24 mouse cellular contexts compared by ENCODE assay signal in the genomic region with DNA sequence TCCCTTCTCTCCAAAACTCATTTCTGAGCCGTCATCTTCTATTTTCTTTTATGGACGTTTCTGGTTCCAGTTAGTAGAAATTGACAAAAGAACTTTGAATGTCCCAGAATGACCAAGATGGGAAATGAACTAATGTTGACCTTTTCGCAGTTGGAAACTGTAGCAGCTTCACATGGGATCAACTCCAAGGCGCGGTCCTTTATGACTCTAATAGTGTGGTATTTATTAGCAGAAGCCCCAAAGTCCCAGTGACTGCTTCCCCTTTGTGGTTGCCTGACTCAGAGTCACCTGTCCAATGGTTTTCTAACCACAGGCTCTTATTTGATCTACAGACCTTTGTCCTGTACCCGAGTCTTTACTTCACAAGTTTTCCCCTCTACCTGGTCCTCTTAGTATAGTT.
DNase-seq lines count a peak whose midpoint lies in the region; ATAC-seq and TF ChIP-seq lines count a peak whose summit lies in the region.
"Had no signal": no experiment of that assay in that cellular context is flagged by ENCODE, and none has a peak within 500 bp of the region (broad histone marks: within the 10 kb centered on the region; RNA-seq: fewer than 3 reads in every experiment).

No protein-coding gene starts in this region.

- H3K4me2 ChIP-seq in intestine, postnatal 0 days (replicated peaks; ENCODE audit: low read depth) = no peak overlapping the region
- H3K4me2 ChIP-seq in stomach, postnatal 0 days (replicated peaks; ENCODE audit: low read depth) = no peak overlapping the region
- H3K4me2 ChIP-seq: embryonic facial prominence, embryonic 13.5 days; forebrain, embryonic 13.5 days; hindbrain, embryonic 14.5 days had no signal

- peak; percentile 42 to 44; a peak in 3 of 4 replicates for ATAC-seq in hematopoietic stem cell, adult 5-6 weeks (replicated peaks in 1 of 2; ENCODE audit: insufficient read depth in 1 of 2, low FRiP score in 2 of 2, low TSS enrichment in 1 of 2, low read depth in 1 of 2, poor library complexity in 2 of 2, severe bottlenecking in 2 of 2)
- peak; percentile 67 for ATAC-seq in intestine, postnatal 0 days
- ATAC-seq in stomach, postnatal 0 days (ENCODE audit: low FRiP score, low TSS enrichment) = no peak
- ATAC-seq: activated CD4-positive, CD25-positive, alpha-beta regulatory T cell, adult 4 months; forebrain, embryonic 13.5 days; forebrain, postnatal 0 days had no signal

- no peaks in the 10 kb centered on the region for H3K4me1 ChIP-seq in intestine, postnatal 0 days (replicated peaks; ENCODE audit: control insufficient read depth, insufficient read depth, low read length)
- H3K4me1 ChIP-seq in stomach, postnatal 0 days (replicated peaks; ENCODE audit: control insufficient read depth, insufficient read depth) = no peaks in the 10 kb centered on the region
- H3K4me1 ChIP-seq: embryonic facial prominence, embryonic 13.5 days; heart, embryonic 10.5 days; hindbrain, embryonic 10.5 days had no signal

- peak; percentile 61 for DNase-seq in heart, adult 11 months
- no peak for DNase-seq in heart, postnatal 25 days (ENCODE audit: low spot score)
- no peak for DNase-seq in stomach, postnatal 0 days (ENCODE audit: low spot score)
- no peak for DNase-seq in lung, postnatal 25 days (ENCODE audit: low spot score)
- no peak for DNase-seq in kidney, postnatal 36 days
- DNase-seq: adrenal gland, postnatal 14 days; cerebellum, adult 11-12 months; cerebellum, adult 9-10 months; cerebellum, postnatal 36 days; forebrain, postnatal 0 days; gastrocnemius, adult 2 months; gastrocnemius, postnatal 25 days; heart, adult 18-20 months; heart, postnatal 10 days had no signal

- H3K36me3 ChIP-seq in C2C12 (ENCODE audit: control insufficient read depth, insufficient read depth) = no peaks in the 10 kb centered on the region
- no peaks in the 10 kb centered on the region for H3K36me3 ChIP-seq in intestine, postnatal 0 days (ENCODE audit: control insufficient read depth, insufficient read depth)
- H3K36me3 ChIP-seq in stomach, postnatal 0 days (ENCODE audit: control insufficient read depth, insufficient read depth, low read length) = no peaks in the 10 kb centered on the region
- H3K36me3 ChIP-seq: embryonic facial prominence, embryonic 13.5 days; G1E; heart, embryonic 10.5 days; hindbrain, embryonic 10.5 days had no signal

- intact Hi-C loops in heart, postnatal 25 days (cut with DNase I) = no loop called here

- H3K4me3 ChIP-seq in C2C12 (ENCODE audit: insufficient read depth, poor library complexity, severe bottlenecking) = no peak overlapping the region
- H3K4me3 ChIP-seq in intestine, postnatal 0 days (ENCODE audit: low read depth, low read length) = no peak overlapping the region
- H3K4me3 ChIP-seq in stomach, postnatal 0 days (ENCODE audit: low read depth, low read length) = no peak overlapping the region
- H3K4me3 ChIP-seq: embryonic facial prominence, embryonic 13.5 days; forebrain, embryonic 13.5 days; gastrocnemius, adult 2 months; heart, embryonic 10.5 days; hindbrain, embryonic 10.5 days had no signal

- H3K79me3 ChIP-seq in C2C12 (ENCODE audit: low read depth) = no peaks in the 10 kb centered on the region

- no peak overlapping the region for H3ac ChIP-seq in C2C12 (ENCODE audit: control insufficient read depth, insufficient read length, low read depth)

- no peaks in the 10 kb centered on the region for H3K79me2 ChIP-seq in C2C12 (ENCODE audit: control insufficient read depth, insufficient read depth)

- H3K9ac ChIP-seq in intestine, postnatal 0 days (ENCODE audit: low read depth, low read length) = no peak overlapping the region
- H3K9ac ChIP-seq in stomach, postnatal 0 days (ENCODE audit: low read length) = no peak overlapping the region
- H3K9ac ChIP-seq: embryonic facial prominence, embryonic 13.5 days; forebrain, embryonic 13.5 days; forebrain, postnatal 0 days; hindbrain, embryonic 14.5 days had no signal

- 64% methylated on average over 6 of the region's 6 CpGs for WGBS in intestine, postnatal 0 days
- 77% methylated on average over 6 of the region's 6 CpGs for WGBS in stomach, postnatal 0 days

- no peak for TF ChIP-seq CTCF in C2C12 (IDR thresholded peaks at IDR 0.05; ENCODE audit: control insufficient read depth, insufficient read depth, insufficient read length)
- TF ChIP-seq CTCF in intestine, postnatal 0 days (IDR thresholded peaks at IDR 0.05; ENCODE audit: low read depth) = no peak
- no peak for TF ChIP-seq CTCF in stomach, postnatal 0 days (IDR thresholded peaks at IDR 0.05; ENCODE audit: low read depth)

- H3K27ac ChIP-seq in intestine, postnatal 0 days (ENCODE audit: low read depth, low read length) = no peak overlapping the region
- H3K27ac ChIP-seq in stomach, postnatal 0 days (replicated peaks) = no peak overlapping the region
- H3K27ac ChIP-seq: embryonic facial prominence, embryonic 13.5 days; forebrain, embryonic 13.5 days; gastrocnemius, adult 2 months; heart, embryonic 10.5 days; hindbrain, embryonic 10.5 days; hindbrain, embryonic 14.5 days had no signal

- TF ChIP-seq EP300 in stomach, postnatal 0 days (optimal IDR thresholded peaks at IDR 0.05) = no peak

- H3K9me3 ChIP-seq in intestine, postnatal 0 days (ENCODE audit: control insufficient read depth) = no peaks in the 10 kb centered on the region
- no peaks in the 10 kb centered on the region for H3K9me3 ChIP-seq in stomach, postnatal 0 days (ENCODE audit: control insufficient read depth, low read length)
- H3K9me3 ChIP-seq: embryonic facial prominence, embryonic 13.5 days; forebrain, embryonic 13.5 days; heart, embryonic 10.5 days; hindbrain, embryonic 10.5 days had no signal

- no peaks in the 10 kb centered on the region for H3K27me3 ChIP-seq in C2C12 (ENCODE audit: control insufficient read depth, insufficient read depth, insufficient read length)
- H3K27me3 ChIP-seq in intestine, postnatal 0 days (replicated peaks; ENCODE audit: control insufficient read depth, insufficient read depth, low read length) = no peaks in the 10 kb centered on the region
- no peaks in the 10 kb centered on the region for H3K27me3 ChIP-seq in stomach, postnatal 0 days (ENCODE audit: control insufficient read depth, insufficient read depth, low read length)
- H3K27me3 ChIP-seq: embryonic facial prominence, embryonic 13.5 days; forebrain, embryonic 13.5 days had no signal

TF ChIP-seq in C2C12, 6 proteins besides CTCF, POLR2A, EP300 and RAD21:
- TF ChIP-seq CEBPB (IDR thresholded peaks at IDR 0.05; ENCODE audit: low read depth) (no peak), USF1 (IDR thresholded peaks at IDR 0.05; ENCODE audit: low read depth) (no peak), FOSL1 (IDR thresholded peaks at IDR 0.05; ENCODE audit: insufficient read depth, low read length, poor library complexity, severe bottlenecking) (peak; percentile 17), MYOD1 (IDR thresholded peaks at IDR 0.05; ENCODE audit: control insufficient read depth, insufficient read length, low read depth) (peak; percentile 56), MAX (IDR thresholded peaks at IDR 0.05) (no peak), MYOG (IDR thresholded peaks at IDR 0.05; ENCODE audit: control insufficient read depth, extremely low read depth, insufficient read length) (no peak)
